Mouse (Mus musculus) limb, embryonic 14.5 days (tissue): ENCODE results near the gene Tcf7. TPM values are rescaled to one million over a fixed set of nuclear protein-coding genes. Genes with fewer than 3 reads are reported as not detected.
A peak's percentile ranks its signal among the peaks of the same experiment; 100 is the strongest.
"Not testable (repeated sequence)": the region's sequence is repeated elsewhere in the genome, so short reads cannot be mapped to it uniquely, and the experiment has no call there.

Experiments used
- ATAC-seq: fragments of 200-750 bp; cut with Nextera tagmentation; 2 replicates; pipeline ENCODE4 v1.8.0; 2017; ENCODE audit warnings: low read depth, moderate number of reproducible peaks, moderate TSS enrichment; ENCODE audit not compliant: low FRiP score
- DNase-seq: peaks from one replicate; pipeline ENCODE4 v3.0.0-alpha.2; 2015; ENCODE audit warnings: low spot score
- H3K27ac ChIP-seq: fragments of 300-500 bp; sonication (generic); replicated peaks from 2 replicates; pipeline ENCODE4 v1.5.1; 2014; ENCODE audit warnings: low read depth, mild to moderate bottlenecking, low read length, moderate library complexity, mixed read lengths
- H3K27me3 ChIP-seq: fragments of 300-500 bp; sonication (generic); 2 replicates; pipeline ENCODE4 v1.6.1; 2014; ENCODE audit warnings: low read length, mixed read lengths; ENCODE audit not compliant: control insufficient read depth, insufficient read depth
- H3K36me3 ChIP-seq: fragments of 300-500 bp; sonication (generic); 2 replicates; pipeline ENCODE4 v1.6.1; 2014; ENCODE audit warnings: mild to moderate bottlenecking, low read length, moderate library complexity, mixed read lengths; ENCODE audit not compliant: control insufficient read depth, insufficient read depth
- H3K4me1 ChIP-seq: fragments of 300-500 bp; sonication (generic); 2 replicates; pipeline ENCODE4 v1.6.1; 2014; ENCODE audit warnings: antibody characterized with exemption, low read length, mixed read lengths; ENCODE audit not compliant: control insufficient read depth, insufficient read depth
- H3K4me2 ChIP-seq: fragments of 300-500 bp; sonication (generic); replicated peaks from 2 replicates; pipeline ENCODE4 v1.6.1; 2014; ENCODE audit warnings: low read depth, mild to moderate bottlenecking, low read length, moderate library complexity; ENCODE audit not compliant: severe bottlenecking
- H3K4me3 ChIP-seq: fragments of 300-500 bp; sonication (generic); replicated peaks from 2 replicates; pipeline ENCODE4 v1.5.1; 2014; ENCODE audit warnings: low read length
- H3K9ac ChIP-seq: fragments of 300-500 bp; sonication (generic); 2 replicates; pipeline ENCODE4 v1.6.1; 2014; ENCODE audit warnings: mild to moderate bottlenecking, low read depth, low read length, moderate library complexity; ENCODE audit not compliant: severe bottlenecking
- H3K9me3 ChIP-seq: fragments of 300-500 bp; sonication (generic); 2 replicates; pipeline ENCODE4 v1.6.1; 2016; ENCODE audit warnings: low read length; ENCODE audit not compliant: control insufficient read depth
- POLR2A ChIP-seq: fragments of 200-500 bp; IDR thresholded peaks from 2 replicates; pipeline ENCODE4 v1.8.0; 2012; ENCODE audit warnings: inconsistent platforms, mild to moderate bottlenecking, moderate library complexity, borderline replicate concordance; ENCODE audit not compliant: insufficient read depth, insufficient read length; ENCODE audit errors: extremely low read depth
- WGBS: fragments of 180-500 bp; shearing (Covaris S2); extraction: QIAGEN DNeasy Blood & Tissue Kit; methylation state at CpG from one replicate; pipeline ENCODE4 v1.1.7; 2014; 5-methylcytosine and 5-hydroxymethylcytosine counted together
- polyA plus RNA-seq, 2 experiments: library from polyadenylated mRNA; depleted of rRNA in 1 of 2; stranded (reverse) in 1 of 2; unstranded in 1 of 2; fragments of >200 nt; fragmentation: Nextera tagmentation in 1 of 2; extraction: Ambion mirVana in 1 of 2; gene quantifications; 2 replicates each; pipeline versions ENCODE4 v1.2.1 to v1.2.3; 2012 to 2014

Tcf7 gene
- polyA plus RNA-seq, 2 experiments: 13.2 to 14.0 TPM

GRCm38 (mm10) chr11:52227466-52228226 is 55.2 kb downstream of the Tcf7 start:
- Histone ChIP-seq H3K4me3 (no peak overlapping the region), H3K9ac (no peak overlapping the region)
- TF ChIP-seq POLR2A: no peak

GRCm38 (mm10) chr11:52227053-52227452 is 55.8 kb downstream of the Tcf7 start:
- H3K4me1 ChIP-seq: peaks cover 9% of the 10 kb centered on the region; the same call in 1 of the 2 replicates
- DNase-seq: no peak
- no peak for TF ChIP-seq POLR2A
- H3K36me3 ChIP-seq: no peaks in the 10 kb centered on the region
- H3K9me3 ChIP-seq: no peaks in the 10 kb centered on the region
- no peaks in the 10 kb centered on the region for H3K27me3 ChIP-seq
- no peak overlapping the region for H3K27ac ChIP-seq
- H3K4me3 ChIP-seq: no peak overlapping the region
- H3K9ac ChIP-seq: no peak overlapping the region
- H3K4me2 ChIP-seq: no peak overlapping the region
- WGBS: 80% methylated on average over 3 of the region's 3 CpGs
- ATAC-seq: no peak

More at GRCm38 (mm10) chr11:52227466-52228226, 55.2 kb downstream of the Tcf7 start:
- Histone ChIP-seq H3K4me2 (no peak overlapping the region), H3K9me3 (no peaks in the 10 kb centered on the region), H3K36me3 (no peaks in the 10 kb centered on the region), H3K4me1 (peaks cover 9% of the 10 kb centered on the region; the same call in 1 of the 2 replicates), H3K27ac (no peak overlapping the region), H3K27me3 (no peaks in the 10 kb centered on the region)
- WGBS: 74% methylated on average over 13 of the region's 13 CpGs
- ATAC-seq (no peak), DNase-seq (no peak)

- 61% methylated on average over 3 of the region's 3 CpGs for WGBS
- H3K9me3 ChIP-seq: no peaks in the 10 kb centered on the region
- DNase-seq: no peak
- no peak overlapping the region for H3K4me2 ChIP-seq
- H3K4me1 ChIP-seq: peaks cover 9% of the 10 kb centered on the region; the same call in 1 of the 2 replicates
- ATAC-seq: no peak
- no peak overlapping the region for H3K27ac ChIP-seq
- H3K9ac ChIP-seq: no peak overlapping the region
- H3K4me3 ChIP-seq: no peak overlapping the region
- no peaks in the 10 kb centered on the region for H3K27me3 ChIP-seq
- no peaks in the 10 kb centered on the region for H3K36me3 ChIP-seq
- no peak for TF ChIP-seq POLR2A
These were observed 56.7 kb downstream of the Tcf7 start for GRCm38 (mm10) chr11:52225986-52226599.

GRCm38 (mm10) chr11:52223968-52224682 is 58.7 kb downstream of the Tcf7 start:
- peak overlapping the region; percentile 8 for H3K4me3 ChIP-seq
- H3K4me2 ChIP-seq: peak overlapping the region; percentile 41
- H3K9ac ChIP-seq: no peak overlapping the region
- no peaks in the 10 kb centered on the region for H3K27me3 ChIP-seq
- no peak for TF ChIP-seq POLR2A
- ATAC-seq (no peak), DNase-seq (peak; percentile 66)
- no peaks in the 10 kb centered on the region for H3K36me3 ChIP-seq
- H3K4me1 ChIP-seq: peaks cover 5% of the 10 kb centered on the region; the same call in 1 of the 2 replicates
- 9% methylated on average over 19 of the region's 19 CpGs for WGBS
- no peak overlapping the region for H3K27ac ChIP-seq
- no peaks in the 10 kb centered on the region for H3K9me3 ChIP-seq

- H3K4me2 ChIP-seq: no peak overlapping the region
- H3K36me3 ChIP-seq: no peaks in the 10 kb centered on the region
- no peak overlapping the region for H3K27ac ChIP-seq
- H3K9me3 ChIP-seq: no peaks in the 10 kb centered on the region
- no peak for TF ChIP-seq POLR2A
- no peak overlapping the region for H3K4me3 ChIP-seq
- ATAC-seq (no peak), DNase-seq (no peak)
- peaks cover 5% of the 10 kb centered on the region; the same call in 1 of the 2 replicates for H3K4me1 ChIP-seq
- H3K27me3 ChIP-seq: no peaks in the 10 kb centered on the region
- 77% methylated on average over 6 of the region's 6 CpGs for WGBS
- H3K9ac ChIP-seq: no peak overlapping the region
These were observed 59.9 kb downstream of the Tcf7 start for GRCm38 (mm10) chr11:52222891-52223290.

- not testable (repeated sequence) for H3K9ac ChIP-seq, H3K4me3 ChIP-seq
- 90% methylated on average over 6 of the region's 6 CpGs for WGBS
These were observed 60.9 kb downstream of the Tcf7 start for GRCm38 (mm10) chr11:52221921-52222320.

More at GRCm38 (mm10) chr11:52221921-52222320, 60.9 kb downstream of the Tcf7 start:
- not testable (repeated sequence) for H3K27ac ChIP-seq, H3K4me2 ChIP-seq, H3K4me1 ChIP-seq, H3K27me3 ChIP-seq, DNase-seq, H3K36me3 ChIP-seq, ATAC-seq, H3K9me3 ChIP-seq
